Comparison of ENCODE assay signal across 17 mouse cellular contexts in genomic region chr10:85265746-85266145, GRCm38 (mm10).
A peak's percentile ranks its signal among the peaks of the same experiment; 100 is the strongest.
DNase-seq lines count a peak whose midpoint lies in the region; ATAC-seq lines count a peak whose summit lies in the region.
"Had no signal": no experiment of that assay in that cellular context is flagged by ENCODE, and none has a peak within 500 bp of the region (broad histone marks: within the 10 kb centered on the region; RNA-seq: fewer than 3 reads in every experiment).

No protein-coding gene starts in this region.

- no peak overlapping the region for H3K4me2 ChIP-seq in neural tube, embryonic 13.5 days
- no peak overlapping the region for H3K4me2 ChIP-seq in neural tube, embryonic 15.5 days
- H3K4me2 ChIP-seq: heart, embryonic 12.5 days; liver, embryonic 13.5 days; midbrain, embryonic 13.5 days; neural tube, embryonic 12.5 days had no signal

- H3K9me3 ChIP-seq in neural tube, embryonic 13.5 days = no peaks in the 10 kb centered on the region
- no peaks in the 10 kb centered on the region for H3K9me3 ChIP-seq in neural tube, embryonic 15.5 days (replicated peaks)
- H3K9me3 ChIP-seq: liver, embryonic 13.5 days; midbrain, embryonic 13.5 days; neural tube, embryonic 12.5 days had no signal

- no peaks in the 10 kb centered on the region for H3K36me3 ChIP-seq in neural tube, embryonic 13.5 days
- H3K36me3 ChIP-seq in neural tube, embryonic 15.5 days = no peaks in the 10 kb centered on the region
- H3K36me3 ChIP-seq: heart, embryonic 12.5 days; liver, embryonic 13.5 days; midbrain, embryonic 13.5 days; neural tube, embryonic 12.5 days had no signal

- no peaks in the 10 kb centered on the region for H3K27me3 ChIP-seq in neural tube, embryonic 13.5 days
- H3K27me3 ChIP-seq in neural tube, embryonic 15.5 days (replicated peaks) = 0 out of 2 replicates have a peak, but pooled peaks cover 3% of the 10 kb centered on the region
- H3K27me3 ChIP-seq: liver, embryonic 13.5 days; midbrain, embryonic 13.5 days; neural tube, embryonic 12.5 days had no signal

- peak; percentile 55; the same call in 1 of the 2 replicates for ATAC-seq in frontal cortex, adult (ENCODE audit: low TSS enrichment)
- ATAC-seq in neural tube, embryonic 13.5 days (ENCODE audit: low read depth) = peak; percentile 32; the same call in 1 of the 2 replicates
- ATAC-seq in neural tube, embryonic 15.5 days (ENCODE audit: low FRiP score) = no peak
- ATAC-seq: forebrain, embryonic 16.5 days; midbrain, embryonic 13.5 days had no signal

- H3K4me3 ChIP-seq in neural tube, embryonic 13.5 days = no peak overlapping the region
- no peak overlapping the region for H3K4me3 ChIP-seq in neural tube, embryonic 15.5 days (replicated peaks)
- H3K4me3 ChIP-seq: heart, embryonic 12.5 days; liver, embryonic 13.5 days; midbrain, embryonic 13.5 days; neural tube, embryonic 12.5 days had no signal

- peaks cover 3% of the 10 kb centered on the region; the same call in 1 of the 2 replicates for H3K4me1 ChIP-seq in neural tube, embryonic 13.5 days (replicated peaks)
- H3K4me1 ChIP-seq in neural tube, embryonic 15.5 days = no peaks in the 10 kb centered on the region
- H3K4me1 ChIP-seq: heart, embryonic 12.5 days; liver, embryonic 13.5 days; midbrain, embryonic 13.5 days; neural tube, embryonic 12.5 days had no signal

- 38% methylated on average over 5 of the region's 5 CpGs for WGBS in neural tube, embryonic 13.5 days
- WGBS in neural tube, embryonic 15.5 days = 60% methylated on average over 5 of the region's 5 CpGs

- H3K9ac ChIP-seq in neural tube, embryonic 13.5 days = no peak overlapping the region
- H3K9ac ChIP-seq in neural tube, embryonic 15.5 days (replicated peaks) = no peak overlapping the region
- H3K9ac ChIP-seq: heart, embryonic 12.5 days; liver, embryonic 13.5 days; midbrain, embryonic 13.5 days; neural tube, embryonic 12.5 days had no signal

- no peak overlapping the region for H3K27ac ChIP-seq in neural tube, embryonic 13.5 days (replicated peaks)
- H3K27ac ChIP-seq in neural tube, embryonic 15.5 days (replicated peaks) = no peak overlapping the region
- H3K27ac ChIP-seq: liver, embryonic 13.5 days; midbrain, embryonic 13.5 days; neural tube, embryonic 12.5 days had no signal

- no peak for DNase-seq in frontal cortex, postnatal 25 days (ENCODE audit: low spot score in 2 of 2)
- peak; percentile 15 to 28 for DNase-seq in layer of hippocampus, postnatal 10 days (ENCODE audit: low spot score in 2 of 2)
- peak; percentile 1 to 6 for DNase-seq in right cerebral cortex, postnatal 36 days (ENCODE audit: low spot score in 2 of 2)
- no peak for DNase-seq in urinary bladder, postnatal 25 days (ENCODE audit: low spot score)
- no peak for DNase-seq in testis, postnatal 14 days (ENCODE audit: low spot score)
- DNase-seq: adrenal gland, postnatal 25 days; B cell, adult 2 months; gastrocnemius, postnatal 14 days; kidney, postnatal 10 days; liver, embryonic 13.5 days had no signal

Comparison
In these comparisons a context has a peak if more than half of its experiments do, and no peak if none do; other contexts are left out.
1. DNase-seq: peak in layer of hippocampus, postnatal 10 days (2 of 2) and right cerebral cortex, postnatal 36 days (2 of 2); none in frontal cortex, postnatal 25 days (0 of 2), urinary bladder, postnatal 25 days (single experiment) and testis, postnatal 14 days (single experiment).